Mouse (Mus musculus) ES-E14 (cell line): ENCODE results near the gene Rbfox1.

Source experiments
- CHD2 ChIP-seq: IDR thresholded peaks from 2 replicates; pipeline ENCODE4 v1.6.1; 2014; ENCODE audit warnings: mild to moderate bottlenecking, low read depth, low read length, inconsistent platforms
- MAFK ChIP-seq: IDR thresholded peaks from 2 replicates; pipeline ENCODE4 v1.6.1; 2014; ENCODE audit warnings: mild to moderate bottlenecking, low read depth, low read length, inconsistent platforms; ENCODE audit not compliant: insufficient read depth
- ZC3H11A ChIP-seq: IDR thresholded peaks from 2 replicates; pipeline ENCODE4 v1.6.1; 2012; ENCODE audit warnings: low read depth, mild to moderate bottlenecking, inconsistent platforms, low read length, borderline replicate concordance
- ZNF384 ChIP-seq: IDR thresholded peaks from 2 replicates; pipeline ENCODE4 v1.6.1; 2012; ENCODE audit warnings: low read depth, low read length, inconsistent platforms

DNA sequence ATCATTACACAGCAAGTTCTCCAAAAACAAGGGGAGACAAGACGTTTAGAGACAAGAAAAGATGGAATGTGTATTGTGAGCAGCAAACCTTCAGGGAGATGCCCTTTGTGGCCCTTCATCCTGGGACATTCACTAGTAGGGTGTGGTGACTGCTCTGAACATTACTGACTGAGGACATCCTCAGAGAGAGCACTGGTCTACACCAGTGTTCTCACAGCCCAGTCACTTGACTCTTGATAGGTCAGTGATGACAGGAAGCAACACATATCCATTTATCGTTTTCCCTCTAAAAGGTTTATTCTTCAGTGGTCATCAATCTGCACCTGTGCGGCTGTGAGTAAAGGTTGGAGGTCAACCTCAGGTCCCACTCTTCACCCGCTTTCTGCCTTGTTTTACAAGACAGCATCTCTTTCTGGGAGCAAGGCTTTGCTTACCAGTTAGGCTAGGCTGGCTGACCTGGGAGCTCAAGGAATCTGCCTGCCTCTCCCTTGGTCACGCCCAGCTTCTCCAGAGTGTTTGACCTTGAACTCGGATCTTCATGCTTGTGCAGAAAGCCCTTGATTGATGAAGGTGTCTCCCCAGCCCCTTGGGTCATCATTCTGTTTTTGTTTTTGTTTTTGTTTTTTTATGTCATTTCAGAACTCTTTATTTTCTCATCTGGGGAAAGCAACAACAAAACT, 892.5 kb downstream of the Rbfox1 start:
- TF ChIP-seq CHD2 (no peak), MAFK (no peak), ZC3H11A (no peak), ZNF384 (no peak)
